Mouse (Mus musculus): ENCODE data around the gene Pkig. TPM values are rescaled to one million over a fixed set of nuclear protein-coding genes. Genes with fewer than 3 reads are reported as not detected.

Gene Pkig
- polyA plus RNA-seq, 1 experiment from 2014 or later: 116 TPM

GRCm38 (mm10) chr2:163718526-163718925 lies 60.3 kb downstream of the Pkig start:
- peaks cover 58% of the 10 kb centered on the region for H3K4me1 ChIP-seq (replicated peaks)
- 0 out of 2 replicates have a peak, but pooled peaks cover 5% of the 10 kb centered on the region for H3K36me3 ChIP-seq
- 8% methylated on average over 2 of the region's 2 CpGs for WGBS
- H3K27me3 ChIP-seq: no peaks in the 10 kb centered on the region
- H3K9me3 ChIP-seq: no peaks in the 10 kb centered on the region
- H3K27ac ChIP-seq (replicated peaks): no peak overlapping the region
- H3K4me3 ChIP-seq: no peak overlapping the region
- H3K4me2 ChIP-seq: no peak overlapping the region
- peak overlapping the region; percentile 50 for H3K9ac ChIP-seq
- ATAC-seq (ENCODE audit: low read depth): no peak

GRCm38 (mm10) chr2:163718951-163719603 lies 60.9 kb downstream of the Pkig start:
- Histone ChIP-seq H3K36me3 (0 out of 2 replicates have a peak, but pooled peaks cover 5% of the 10 kb centered on the region), H3K27me3 (no peaks in the 10 kb centered on the region), H3K27ac (replicated peaks) (no peak overlapping the region), H3K4me3 (no peak overlapping the region), H3K9ac (peak overlapping the region; percentile 50), H3K9me3 (no peaks in the 10 kb centered on the region), H3K4me1 (replicated peaks) (peaks cover 59% of the 10 kb centered on the region), H3K4me2 (no peak overlapping the region)
- 26% methylated on average over 9 of the region's 9 CpGs for WGBS
- ATAC-seq (ENCODE audit: low read depth): peak; percentile 83

- 0 out of 2 replicates have a peak, but pooled peaks cover 5% of the 10 kb centered on the region for H3K36me3 ChIP-seq
- ATAC-seq (ENCODE audit: low read depth): peak; percentile 33
- no peaks in the 10 kb centered on the region for H3K9me3 ChIP-seq
- H3K27ac ChIP-seq (replicated peaks): no peak overlapping the region; the same call in 1 of the 2 replicates
- no peaks in the 10 kb centered on the region for H3K27me3 ChIP-seq
- 39% methylated on average over 4 of the region's 4 CpGs for WGBS
- no peak overlapping the region for H3K4me3 ChIP-seq
- H3K9ac ChIP-seq: no peak overlapping the region
- H3K4me1 ChIP-seq (replicated peaks): peaks cover 59% of the 10 kb centered on the region
- H3K4me2 ChIP-seq: no peak overlapping the region
Measured at GRCm38 (mm10) chr2:163719616-163720015, 61.4 kb downstream of the Pkig start.

- ATAC-seq (ENCODE audit: low read depth): peak; percentile 86
- Histone ChIP-seq H3K9ac (no peak overlapping the region), H3K9me3 (no peaks in the 10 kb centered on the region), H3K36me3 (0 out of 2 replicates have a peak, but pooled peaks cover 13% of the 10 kb centered on the region), H3K4me2 (no peak overlapping the region), H3K27ac (replicated peaks) (peak overlapping the region; percentile 83), H3K4me1 (replicated peaks) (peaks cover 50% of the 10 kb centered on the region), H3K27me3 (no peaks in the 10 kb centered on the region), H3K4me3 (no peak overlapping the region)
- WGBS: 44% methylated on average over 7 of the region's 7 CpGs
Measured at GRCm38 (mm10) chr2:163722550-163722949, 64.4 kb downstream of the Pkig start.

GRCm38 (mm10) chr2:163726766-163727393 lies 68.7 kb downstream of the Pkig start:
- Histone ChIP-seq H3K9me3 (no peaks in the 10 kb centered on the region), H3K9ac (no peak overlapping the region), H3K4me3 (no peak overlapping the region), H3K4me1 (replicated peaks) (peaks cover 27% of the 10 kb centered on the region), H3K36me3 (0 out of 2 replicates have a peak, but pooled peaks cover 19% of the 10 kb centered on the region), H3K27me3 (no peaks in the 10 kb centered on the region), H3K4me2 (no peak overlapping the region), H3K27ac (replicated peaks) (0 out of 2 replicates have a peak overlapping the region, but pooled peaks have one; percentile 13)
- no peak for ATAC-seq (ENCODE audit: low read depth)
- WGBS: 73% methylated on average over 5 of the region's 5 CpGs

GRCm38 (mm10) chr2:163728300-163728699 lies 70.1 kb downstream of the Pkig start:
- Histone ChIP-seq H3K4me3 (no peak overlapping the region), H3K4me2 (no peak overlapping the region), H3K9me3 (no peaks in the 10 kb centered on the region), H3K27ac (replicated peaks) (no peak overlapping the region), H3K4me1 (replicated peaks) (peaks cover 12% of the 10 kb centered on the region), H3K9ac (no peak overlapping the region), H3K36me3 (peaks cover 21% of the 10 kb centered on the region; the same call in 1 of the 2 replicates), H3K27me3 (no peaks in the 10 kb centered on the region)
- ATAC-seq (ENCODE audit: low read depth): no peak
- WGBS: 89% methylated on average over 4 of the region's 4 CpGs

DNA sequence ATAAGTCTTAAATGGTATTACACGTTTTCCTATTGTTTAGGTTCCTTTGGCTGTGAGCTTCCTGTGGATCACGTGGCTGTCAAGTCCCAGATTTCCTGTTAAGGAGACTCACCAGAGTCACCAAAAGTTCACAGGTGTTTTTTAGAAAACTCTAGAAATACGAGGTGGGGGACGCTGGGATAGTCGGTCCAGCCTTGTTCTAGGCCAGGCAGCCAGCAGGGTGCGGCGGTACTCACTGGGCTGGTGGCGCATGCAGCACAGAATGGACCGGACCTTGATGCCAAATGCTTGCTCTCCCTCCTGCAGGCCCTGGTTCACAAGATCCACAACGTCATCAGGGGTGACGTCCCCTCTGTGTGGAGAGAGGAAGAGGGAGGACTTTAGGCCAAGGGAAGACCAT lies 73.8 kb downstream of the Pkig start:
- Histone ChIP-seq H3K27ac (replicated peaks) (no peak overlapping the region), H3K4me1 (replicated peaks) (peaks cover 6% of the 10 kb centered on the region; the same call in 1 of the 2 replicates), H3K27me3 (no peaks in the 10 kb centered on the region), H3K36me3 (peaks cover 19% of the 10 kb centered on the region; the same call in 1 of the 2 replicates), H3K4me2 (no peak overlapping the region), H3K9ac (no peak overlapping the region), H3K9me3 (no peaks in the 10 kb centered on the region), H3K4me3 (no peak overlapping the region)
- 95% methylated on average over 11 of the region's 11 CpGs for WGBS
- no peak for ATAC-seq (ENCODE audit: low read depth)

GRCm38 (mm10) chr2:163735163-163735562 lies 77.0 kb downstream of the Pkig start:
- H3K27ac ChIP-seq (replicated peaks): no peak overlapping the region
- no peak overlapping the region for H3K4me3 ChIP-seq
- no peak overlapping the region for H3K4me2 ChIP-seq
- H3K4me1 ChIP-seq (replicated peaks): peaks cover 6% of the 10 kb centered on the region; the same call in 1 of the 2 replicates
- WGBS: 94% methylated on average over 9 of the region's 9 CpGs
- no peaks in the 10 kb centered on the region for H3K27me3 ChIP-seq
- peaks cover 13% of the 10 kb centered on the region; the same call in 1 of the 2 replicates for H3K36me3 ChIP-seq
- no peaks in the 10 kb centered on the region for H3K9me3 ChIP-seq
- ATAC-seq (ENCODE audit: low read depth): no peak
- no peak overlapping the region for H3K9ac ChIP-seq

DNA sequence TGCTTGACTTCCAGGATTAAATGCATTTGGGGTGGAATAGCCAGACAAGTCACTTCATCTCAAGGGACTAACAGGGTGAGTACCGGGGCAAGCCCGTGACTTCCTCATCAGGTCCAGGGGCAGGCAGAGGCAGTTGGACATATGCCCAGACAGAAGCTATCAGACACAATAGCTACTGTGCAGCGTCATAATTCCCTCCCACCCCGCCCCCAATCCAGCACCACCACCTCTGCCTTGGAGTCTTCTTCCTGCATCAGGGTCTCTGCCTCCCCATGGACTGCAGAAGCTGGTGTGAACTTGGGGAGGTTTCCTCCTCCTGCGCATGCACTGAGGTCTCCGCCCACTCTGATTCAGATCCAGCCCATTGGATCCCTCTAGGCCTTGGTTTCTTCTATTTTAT lies 77.8 kb downstream of the Pkig start:
- Histone ChIP-seq H3K36me3 (peaks cover 5% of the 10 kb centered on the region; the same call in 1 of the 2 replicates), H3K4me1 (replicated peaks) (peaks cover 6% of the 10 kb centered on the region; the same call in 1 of the 2 replicates), H3K9ac (no peak overlapping the region), H3K27me3 (no peaks in the 10 kb centered on the region), H3K4me2 (no peak overlapping the region), H3K9me3 (no peaks in the 10 kb centered on the region), H3K27ac (replicated peaks) (no peak overlapping the region), H3K4me3 (no peak overlapping the region)
- ATAC-seq (ENCODE audit: low read depth): peak; percentile 19; the same call in 1 of the 2 replicates
- WGBS: 71% methylated on average over 6 of the region's 6 CpGs

GRCm38 (mm10) chr2:163742656-163743055 lies 84.5 kb downstream of the Pkig start:
- H3K4me3 ChIP-seq: no peak overlapping the region
- no peak overlapping the region for H3K4me2 ChIP-seq
- H3K9me3 ChIP-seq: no peaks in the 10 kb centered on the region
- H3K4me1 ChIP-seq (replicated peaks): no peaks in the 10 kb centered on the region
- H3K36me3 ChIP-seq: no peaks in the 10 kb centered on the region
- H3K27me3 ChIP-seq: no peaks in the 10 kb centered on the region
- no peak overlapping the region for H3K27ac ChIP-seq (replicated peaks)
- no peak for ATAC-seq (ENCODE audit: low read depth)
- 72% methylated on average over 5 of the region's 5 CpGs for WGBS
- H3K9ac ChIP-seq: no peak overlapping the region

GRCm38 (mm10) chr2:163743357-163743756 lies 85.2 kb downstream of the Pkig start:
- Histone ChIP-seq H3K4me2 (no peak overlapping the region), H3K36me3 (no peaks in the 10 kb centered on the region), H3K4me3 (no peak overlapping the region), H3K27me3 (peaks cover under 1% of the 10 kb centered on the region), H3K27ac (replicated peaks) (no peak overlapping the region), H3K4me1 (replicated peaks) (no peaks in the 10 kb centered on the region), H3K9me3 (no peaks in the 10 kb centered on the region), H3K9ac (no peak overlapping the region)
- no peak for ATAC-seq (ENCODE audit: low read depth)
- 69% methylated on average over 6 of the region's 6 CpGs for WGBS

DNA sequence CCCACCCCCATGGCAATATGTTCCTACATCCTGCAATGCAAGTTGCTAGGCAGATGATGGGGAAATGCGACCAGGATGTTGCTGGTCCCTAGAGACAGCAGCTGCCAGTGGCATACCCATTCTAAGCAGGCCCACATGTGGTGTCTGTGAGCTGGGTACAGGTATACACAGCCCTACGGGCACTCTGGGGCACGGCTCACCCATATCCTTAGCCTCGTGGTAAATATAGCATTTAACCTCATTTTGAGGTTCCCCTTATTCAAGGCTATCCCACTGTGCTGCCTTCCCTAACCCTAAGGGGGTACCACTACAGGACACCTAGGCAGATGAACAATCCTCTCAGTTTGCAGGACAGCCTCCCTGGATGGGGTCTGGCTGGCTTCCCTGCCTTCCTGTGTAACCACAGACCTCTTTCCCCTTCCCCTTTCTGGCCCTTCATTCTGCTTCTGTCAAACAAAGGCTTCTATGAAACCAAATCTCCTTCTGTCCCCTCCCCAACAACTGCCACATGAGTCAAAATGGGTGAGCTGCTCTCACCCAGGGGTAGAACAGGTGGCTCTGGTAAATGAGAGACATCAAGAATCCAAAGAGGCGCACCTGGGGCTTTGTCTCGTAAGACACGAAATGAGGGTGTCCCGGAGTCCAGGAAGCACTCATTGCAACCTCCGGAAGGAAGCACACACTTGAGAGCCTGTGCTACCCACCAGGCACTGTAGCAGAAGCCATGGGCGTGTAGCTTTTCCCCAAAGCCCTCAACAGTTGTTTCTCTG lies 86.8 kb downstream of the Pkig start:
- 80% methylated on average over 10 of the region's 10 CpGs for WGBS
- Histone ChIP-seq H3K27me3 (peaks cover 13% of the 10 kb centered on the region), H3K4me2 (no peak overlapping the region), H3K4me3 (no peak overlapping the region), H3K9me3 (no peaks in the 10 kb centered on the region), H3K27ac (replicated peaks) (no peak overlapping the region), H3K4me1 (replicated peaks) (peaks cover 10% of the 10 kb centered on the region), H3K9ac (no peak overlapping the region), H3K36me3 (no peaks in the 10 kb centered on the region)
- ATAC-seq (ENCODE audit: low read depth): no peak
